Mouse (Mus musculus) heart, postnatal 36 days (tissue): ENCODE results near the gene Akap2. TPM values are rescaled to one million over a fixed set of nuclear protein-coding genes. Genes with fewer than 3 reads are reported as not detected.
A peak's percentile ranks its signal among the peaks of the same experiment; 100 is the strongest.

Source experiments
- DNase-seq, 2 experiments: peaks; one replicate each; pipeline ENCODE4 v3.0.0; 2021 to 2022
- intact Hi-C: fragments of 180-260 bp; cut with DNase I; formaldehyde crosslinking; loops from one replicate; pipeline ENCODE4 v1.15.1; 2025
- total RNA-seq, 2 experiments: library from RNA; stranded (reverse); gene quantifications; 2 replicates each; pipeline ENCODE4 v1.2.3; 2021

The Akap2 gene
- total RNA-seq, 2 experiments from 2014 or later: 89.4 to 95.7 TPM

DNA sequence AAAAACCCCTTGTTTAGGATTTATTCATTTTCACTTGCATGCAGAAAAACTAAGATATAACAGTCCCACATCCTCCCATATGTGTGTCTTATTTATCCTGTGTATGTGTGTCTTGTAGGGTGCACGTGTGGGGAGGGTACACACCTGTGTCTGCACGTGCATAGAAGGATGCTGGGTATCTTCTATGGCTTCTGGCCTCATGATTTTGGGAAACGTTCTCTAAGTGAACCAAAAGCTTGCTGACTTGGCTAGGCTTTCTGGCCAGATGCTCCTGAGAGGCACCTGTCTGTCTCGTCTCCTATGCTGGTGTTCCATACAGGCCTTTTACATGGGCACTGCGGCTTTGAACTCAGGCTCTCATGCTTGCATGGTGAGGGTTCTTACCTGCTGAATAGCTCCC, 105.2 kb downstream of the Akap2 start:
- intact Hi-C loops: no loop called here
- DNase-seq: no peak

GRCm38 (mm10) chr4:57824626-57825240, 107.3 kb downstream of the Akap2 start:
- DNase-seq: no peak
- intact Hi-C loops: no loop called here

- DNase-seq: no peak
- intact Hi-C loops: no loop called here
Observed at GRCm38 (mm10) chr4:57826272-57826671, 108.8 kb downstream of the Akap2 start.

- intact Hi-C loops: no loop called here
- DNase-seq: no peak
Observed at GRCm38 (mm10) chr4:57829131-57829530, 111.7 kb downstream of the Akap2 start.

- intact Hi-C loops: no loop called here
- no peak for DNase-seq
Observed at GRCm38 (mm10) chr4:57829740-57830139, 112.3 kb downstream of the Akap2 start.

- intact Hi-C loops: no loop called here
Observed at GRCm38 (mm10) chr4:57832318-57832717, 114.9 kb downstream of the Akap2 start.

DNA sequence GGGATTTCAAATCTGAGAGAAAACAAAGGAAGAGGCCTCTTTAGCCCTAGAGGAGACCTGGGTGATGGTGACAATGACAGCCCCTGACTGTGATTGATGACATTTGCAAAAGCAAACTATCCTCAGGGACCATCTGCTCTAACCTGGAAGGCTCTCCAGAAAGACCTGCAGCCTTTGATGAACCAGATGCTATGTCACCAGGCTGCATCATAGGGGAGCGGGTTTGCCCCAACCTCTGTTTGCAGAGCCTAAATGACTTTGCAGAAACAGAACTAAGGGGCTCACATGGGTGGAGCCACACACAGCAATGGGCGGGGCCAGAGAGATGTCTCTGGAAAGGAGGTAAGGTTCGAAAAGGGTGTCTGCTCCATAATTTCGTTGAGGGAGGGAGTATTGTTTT, 115.6 kb downstream of the Akap2 start:
- intact Hi-C loops: no loop called here
- DNase-seq: no peak

More at GRCm38 (mm10) chr4:57832318-57832717, 114.9 kb downstream of the Akap2 start:
- no peak for DNase-seq

GRCm38 (mm10) chr4:57834141-57834540, 116.7 kb downstream of the Akap2 start:
- DNase-seq: no peak
- intact Hi-C loops: no loop called here

GRCm38 (mm10) chr4:57837089-57837488, 119.6 kb downstream of the Akap2 start:
- no peak for DNase-seq
- intact Hi-C loops: no loop called here

DNA sequence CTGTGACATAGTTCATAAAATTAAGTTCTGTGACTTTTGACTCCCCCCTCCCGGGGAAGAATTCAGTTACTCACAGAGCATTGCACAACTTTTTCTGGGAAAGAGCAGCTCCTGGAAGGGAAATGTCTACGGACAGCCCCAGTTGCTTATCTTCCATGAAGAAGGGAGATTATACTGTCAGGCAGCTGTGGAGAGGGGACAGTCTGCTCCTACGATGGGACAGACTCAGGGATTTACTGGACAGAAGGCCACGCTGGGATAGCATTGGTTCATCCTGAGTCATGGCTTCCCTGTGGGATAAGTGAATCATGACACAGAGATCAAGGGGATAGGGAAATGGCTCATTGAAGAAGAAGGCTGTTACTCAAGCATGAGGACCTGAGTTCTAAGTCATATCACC, 121.9 kb downstream of the Akap2 start:
- intact Hi-C loops: no loop called here
- DNase-seq: no peak

- no peak for DNase-seq
- intact Hi-C loops: no loop called here
Observed at GRCm38 (mm10) chr4:57841911-57842310, 124.5 kb downstream of the Akap2 start.

DNA sequence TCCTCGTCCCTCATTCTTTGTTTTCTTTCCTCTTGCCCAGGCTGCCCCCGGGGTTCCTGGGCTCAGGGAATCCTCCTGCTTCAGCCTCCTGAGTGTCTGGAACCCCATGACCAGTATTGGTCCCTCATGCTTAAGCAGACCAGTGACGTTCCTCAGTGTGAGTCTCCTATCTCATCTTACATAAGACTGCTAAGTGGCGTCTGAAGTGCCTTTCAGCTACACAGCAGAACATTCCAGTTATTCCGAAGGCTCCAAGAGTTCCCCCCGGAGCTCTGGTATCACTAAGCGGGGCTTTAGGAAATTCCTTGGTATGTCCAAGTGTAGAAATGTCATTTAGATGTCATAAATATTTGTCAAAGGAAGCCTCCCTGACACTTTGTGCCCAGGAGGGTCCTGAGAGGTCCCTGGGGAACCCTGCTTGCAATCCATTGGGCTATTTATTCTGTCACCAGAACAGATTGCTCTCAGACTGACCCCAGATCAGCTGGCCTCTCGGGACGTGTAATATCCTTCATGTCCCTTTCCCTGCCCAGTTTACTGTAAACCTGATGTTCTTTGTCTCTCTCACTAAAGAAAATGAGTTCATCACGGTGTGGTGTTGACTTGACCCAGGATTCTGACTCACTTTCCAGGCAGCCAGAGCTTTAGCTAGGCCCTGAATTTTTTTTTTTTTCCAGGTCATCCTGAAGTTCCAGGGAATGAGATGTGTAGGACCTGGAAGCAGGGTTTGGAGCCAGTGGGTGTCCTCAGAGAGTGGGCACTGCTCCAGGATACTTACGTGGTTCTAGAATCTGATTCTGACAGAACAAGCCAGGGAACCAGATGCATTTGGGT, 125.2 kb downstream of the Akap2 start:
- DNase-seq: no peak
- intact Hi-C loops: no loop called here

- intact Hi-C loops: no loop called here
- DNase-seq: peak; percentile 85
Observed at GRCm38 (mm10) chr4:57845031-57845431, 127.6 kb downstream of the Akap2 start.

- intact Hi-C loops: loop anchor here (2.0 kb wide), 1 partner anchor 63 kb away; no protein-coding TSS in a partner anchor
- DNase-seq: no peak
Observed at GRCm38 (mm10) chr4:57845541-57846210, 128.2 kb downstream of the Akap2 start.

- no peak for DNase-seq
- intact Hi-C loops: loop anchor here (2.0 kb wide), 1 partner anchor 64 kb away; no protein-coding TSS in a partner anchor
Observed at GRCm38 (mm10) chr4:57846381-57846990, 129.0 kb downstream of the Akap2 start.

DNA sequence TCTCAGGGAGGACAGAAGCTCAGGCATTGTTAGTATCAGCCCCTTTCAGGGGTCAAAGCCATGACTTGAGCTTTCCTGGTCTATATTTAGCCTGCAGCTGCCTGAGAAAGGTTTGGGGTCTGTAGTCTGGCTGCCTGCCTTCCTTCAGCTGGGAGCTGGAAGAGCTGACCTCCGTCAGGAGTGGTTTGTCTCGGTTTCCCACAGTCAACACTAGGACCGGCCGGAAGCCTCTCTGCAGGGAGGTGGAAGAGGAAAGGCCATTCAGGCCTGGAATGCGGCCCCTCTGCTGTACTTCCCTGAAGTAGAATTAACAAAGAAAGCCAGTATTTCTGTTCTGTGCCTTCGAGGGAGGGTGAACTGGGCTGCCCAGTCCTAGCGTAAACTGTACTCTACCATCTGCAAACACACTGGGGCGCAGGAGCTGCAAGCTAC, 129.6 kb downstream of the Akap2 start:
- intact Hi-C loops: loop anchor here (1.0 to 2.0 kb wide), 3 partner anchors 13 to 174 kb away; no protein-coding TSS in a partner anchor
- peak; percentile 58 to 72 for DNase-seq

DNA sequence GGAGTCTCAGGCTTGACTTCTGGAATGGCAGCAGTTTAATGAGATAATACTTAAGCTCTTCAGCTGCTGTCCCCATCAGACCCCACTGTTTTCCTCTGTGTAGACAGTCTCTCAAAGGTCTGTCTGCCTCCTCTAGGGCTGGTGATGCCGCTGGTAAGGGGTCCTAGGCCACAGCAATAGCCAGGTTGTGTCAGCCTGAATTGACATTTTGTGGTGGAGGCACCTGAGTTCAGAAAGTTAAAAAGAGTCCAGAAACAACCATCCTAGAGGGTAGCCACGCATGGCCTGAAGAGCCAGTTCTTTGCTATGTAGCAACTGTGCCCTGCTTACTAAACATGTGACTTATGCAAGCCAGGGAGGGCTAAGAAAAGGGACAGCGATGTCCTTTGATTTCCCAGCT, 130.2 kb downstream of the Akap2 start:
- intact Hi-C loops: loop anchor here (1.0 to 2.0 kb wide), 3 partner anchors 13 to 174 kb away; no protein-coding TSS in a partner anchor
- no peak for DNase-seq

- intact Hi-C loops: no loop called here
- DNase-seq: no peak
Observed at GRCm38 (mm10) chr4:57849465-57849864, 132.0 kb downstream of the Akap2 start.

- no peak for DNase-seq
- intact Hi-C loops: no loop called here
Observed at GRCm38 (mm10) chr4:57851731-57852130, 134.3 kb downstream of the Akap2 start.

- no peak for DNase-seq
- intact Hi-C loops: no loop called here
Observed at GRCm38 (mm10) chr4:57852461-57853040, 135.1 kb downstream of the Akap2 start.
